Mouse (Mus musculus): ENCODE results near the gene Man1b1.

Gene Man1b1

DNA sequence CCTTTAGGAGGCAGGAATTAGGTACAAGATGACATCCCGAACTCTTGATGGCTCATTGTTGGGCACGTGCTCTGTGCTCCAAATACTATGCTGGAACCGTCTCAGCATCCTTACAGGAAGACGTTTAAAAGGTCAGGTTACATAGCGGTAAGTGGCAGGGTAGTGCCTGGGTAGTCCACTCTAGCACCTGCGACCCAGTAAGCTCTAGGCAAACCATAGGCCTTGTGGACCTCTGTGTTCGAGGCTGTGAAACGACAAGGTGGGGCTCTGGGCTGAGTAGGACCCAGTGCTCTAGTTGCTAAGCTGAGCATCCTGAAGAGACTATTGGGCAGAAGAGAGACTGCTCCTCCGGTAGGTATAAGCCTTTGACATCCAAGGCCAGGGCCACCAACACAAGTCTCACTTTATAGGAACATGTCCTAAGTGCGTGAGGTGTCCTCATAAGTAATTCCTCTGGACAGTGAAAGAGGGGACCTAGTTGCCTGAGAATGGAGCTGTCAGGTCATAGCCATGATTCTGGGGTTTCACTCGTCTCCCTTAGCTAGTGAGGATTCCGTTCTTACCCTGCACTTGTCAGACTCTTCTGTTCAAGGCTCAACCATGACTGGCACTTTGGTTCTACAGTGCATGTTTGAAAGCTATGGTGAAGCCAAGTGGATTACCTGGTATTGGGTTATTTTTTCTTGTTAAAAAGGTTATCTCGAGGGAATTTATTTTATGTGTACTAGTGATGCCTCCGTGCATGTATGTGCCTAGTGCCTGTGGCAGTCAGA, 26.4 kb upstream of the Man1b1 start:
- no peak for DNase-seq (ENCODE audit: low read depth, low spot score)

DNA sequence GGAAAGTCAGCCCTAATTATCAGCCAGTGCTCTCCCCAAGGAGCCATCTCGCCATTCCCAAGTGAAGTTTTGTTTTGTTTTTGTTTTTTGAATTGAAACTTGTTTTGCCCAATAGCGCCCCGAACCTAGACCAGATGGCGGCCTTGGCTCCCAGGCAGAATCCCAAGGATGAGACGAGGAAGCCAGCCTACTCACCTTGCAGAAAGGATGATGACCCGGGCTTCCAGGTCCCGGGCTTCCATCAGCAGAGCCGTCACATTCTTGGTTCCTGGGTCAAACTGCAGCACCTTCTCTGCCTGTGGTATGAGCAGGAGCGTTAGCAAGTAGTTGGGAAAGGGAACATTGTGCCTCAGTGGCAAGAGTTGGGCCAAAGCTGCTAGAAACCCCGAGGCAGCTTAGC, 22.0 kb upstream of the Man1b1 start:
- no peak for DNase-seq (ENCODE audit: low read depth, low spot score)

DNA sequence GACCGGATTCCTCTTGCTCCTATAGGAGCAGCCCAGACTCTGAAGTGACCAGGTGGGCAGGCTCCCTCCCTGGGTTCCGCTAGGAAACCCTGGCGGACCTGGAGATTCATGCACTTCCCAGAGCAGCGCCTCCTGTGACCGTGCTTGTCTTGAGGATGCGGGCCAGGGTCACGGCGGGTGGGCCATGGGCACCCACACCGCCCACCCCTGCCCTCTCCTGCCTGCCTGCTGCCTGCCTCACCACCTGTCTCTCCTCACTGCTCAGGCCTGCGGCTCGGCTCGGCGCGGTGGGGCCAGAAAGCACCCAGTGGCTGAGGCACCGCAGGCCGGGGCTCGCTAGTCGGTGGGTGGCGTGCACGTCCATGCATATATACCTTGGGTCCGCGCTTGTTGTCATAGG, 21.2 kb upstream of the Man1b1 start:
- DNase-seq (ENCODE audit: low read depth, low spot score): no peak

DNA sequence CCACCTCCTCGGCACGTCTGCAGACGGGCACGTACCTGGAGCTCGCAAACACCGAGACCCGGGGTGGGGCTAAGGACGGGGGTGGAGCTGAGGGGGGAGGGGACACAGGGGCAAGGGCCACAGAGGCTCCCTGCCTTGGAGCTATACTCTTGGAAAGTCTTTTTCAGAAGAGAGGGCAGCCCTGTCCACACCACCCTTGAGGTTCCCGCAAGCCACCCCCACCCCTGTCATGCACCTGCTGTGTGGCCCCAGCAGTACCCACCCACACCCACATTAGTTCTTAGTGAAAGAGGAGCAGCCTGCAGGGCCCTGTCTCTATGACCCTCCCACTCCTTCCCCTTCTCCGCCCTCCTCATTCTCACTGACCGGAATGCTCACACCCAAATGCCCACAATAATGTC, 20.6 kb upstream of the Man1b1 start:
- no peak for DNase-seq (ENCODE audit: low read depth, low spot score)

DNA sequence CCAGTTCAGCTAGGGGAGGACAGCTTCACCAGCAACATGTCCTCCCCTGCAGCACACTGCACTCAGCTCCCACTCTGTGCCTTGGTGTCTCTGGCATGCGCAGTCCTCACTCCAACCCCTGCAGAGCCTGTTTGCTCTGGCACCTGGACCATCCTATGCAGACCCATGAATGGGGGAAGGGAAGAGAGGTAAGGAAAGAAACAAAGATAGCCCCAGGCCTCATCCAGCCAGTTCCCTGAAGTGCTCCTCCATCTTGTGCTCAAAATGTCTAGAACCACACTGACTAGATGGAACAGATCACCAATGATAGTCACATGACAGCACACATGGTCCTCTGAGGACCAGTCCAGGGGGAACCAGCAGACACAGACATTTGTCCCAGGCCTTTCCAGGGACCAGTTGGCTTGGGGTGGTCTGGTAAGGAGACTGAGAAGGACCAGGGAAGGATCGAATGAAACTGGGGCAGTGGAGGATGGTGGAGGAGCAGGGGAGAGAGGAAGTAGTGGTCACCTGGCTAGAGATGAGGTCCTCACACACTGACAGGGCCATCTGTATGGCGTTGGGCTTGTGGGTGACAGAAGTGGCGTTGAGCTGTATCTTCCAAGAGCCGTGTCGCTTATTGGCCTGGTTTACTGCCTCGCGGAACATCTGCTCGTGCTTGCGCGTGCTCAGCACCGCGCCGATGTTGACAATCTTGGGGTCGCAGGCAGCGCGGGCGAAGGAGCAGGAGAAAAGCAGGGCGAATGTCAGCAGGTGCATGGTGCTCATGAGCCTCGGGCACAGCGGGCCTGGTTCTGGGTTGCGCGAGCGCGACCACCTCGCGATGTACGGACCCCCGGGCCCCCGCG, 13.8 kb upstream of the Man1b1 start:
- DNase-seq (ENCODE audit: low read depth, low spot score): no peak

DNA sequence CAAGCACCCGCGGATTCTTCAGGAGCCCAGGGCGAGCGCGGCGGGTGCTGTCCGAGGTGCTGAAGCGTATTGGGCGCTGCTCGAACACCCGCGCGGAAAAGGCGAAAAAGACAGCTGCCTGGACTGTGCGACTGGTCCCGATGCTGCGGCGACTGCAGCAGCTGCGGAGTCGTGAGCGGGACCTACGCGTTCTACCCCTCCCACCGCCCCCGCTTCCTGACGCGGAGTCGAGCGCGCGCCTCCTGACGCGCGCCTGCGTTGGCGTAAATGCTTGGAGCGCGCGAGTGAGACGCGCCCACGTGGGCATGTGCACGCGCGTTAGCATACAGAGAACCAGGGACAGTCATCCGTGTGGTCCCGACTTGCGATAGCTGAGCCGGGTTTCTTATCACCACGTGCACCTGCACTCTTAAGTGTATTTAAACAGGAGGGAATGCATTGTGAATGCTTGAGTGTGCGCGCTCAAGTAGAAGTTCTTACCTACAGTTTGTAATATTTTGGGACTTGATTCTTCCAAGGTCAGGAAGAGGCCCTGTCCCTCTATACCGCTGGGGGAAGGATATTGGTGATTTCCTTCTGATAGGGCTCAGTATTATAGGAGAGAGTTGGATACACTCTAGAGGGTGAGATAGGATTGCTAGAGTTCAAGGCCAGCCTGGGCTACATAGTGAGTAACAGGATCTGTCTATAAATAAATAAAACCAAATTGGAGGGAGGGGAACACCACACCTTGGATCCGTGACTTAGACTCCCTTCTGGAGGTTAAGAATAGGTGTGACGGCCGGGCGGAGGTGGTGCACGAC, 13.0 kb upstream of the Man1b1 start, which contains the start of gene Grin1:
TSS of gene Grin1 (minus strand) at position 217 of the 803 bp plus-strand sequence.
- peak; percentile 77 for DNase-seq (ENCODE audit: low read depth, low spot score)

DNA sequence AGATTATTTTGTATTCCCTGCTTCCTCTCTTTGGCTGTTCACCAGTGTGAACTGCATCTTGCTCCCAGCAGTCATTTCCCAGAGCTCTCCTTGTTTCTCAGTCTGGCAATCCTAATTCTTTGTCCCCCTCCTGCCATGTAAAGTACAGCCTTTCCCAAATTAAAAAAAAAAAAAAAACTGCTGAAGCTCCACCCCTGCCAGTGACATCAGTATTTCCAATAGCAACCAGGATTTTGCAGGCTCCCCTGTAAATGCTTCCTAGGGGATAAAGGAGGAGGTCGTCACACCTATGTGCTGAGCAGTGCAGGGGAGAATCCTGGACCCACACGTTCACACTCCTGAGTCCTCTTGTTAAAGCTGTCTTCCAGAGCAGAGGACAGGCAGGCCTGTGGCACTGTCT, 12.1 kb upstream of the Man1b1 start:
- no peak for DNase-seq (ENCODE audit: low read depth, low spot score)

DNA sequence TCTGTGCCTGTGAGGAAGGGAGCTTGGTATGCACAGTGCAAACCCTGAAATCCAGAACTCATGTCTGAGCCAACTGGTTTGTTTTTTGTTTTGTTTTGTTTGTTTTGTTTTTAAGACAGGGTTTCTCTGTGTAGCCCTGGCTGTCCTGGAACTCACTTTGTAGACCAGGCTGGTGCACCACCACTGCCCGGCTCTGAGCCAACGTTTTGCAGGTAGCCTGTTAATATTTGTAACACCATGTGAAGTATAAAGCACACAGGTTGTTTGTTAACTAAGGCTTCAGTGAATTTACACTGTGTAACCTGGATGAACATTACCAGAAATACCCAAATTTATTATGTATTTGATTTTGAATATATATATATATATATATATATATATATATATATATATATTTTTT, 6.1 kb upstream of the Man1b1 start:
- DNase-seq (ENCODE audit: low read depth, low spot score): no peak

DNA sequence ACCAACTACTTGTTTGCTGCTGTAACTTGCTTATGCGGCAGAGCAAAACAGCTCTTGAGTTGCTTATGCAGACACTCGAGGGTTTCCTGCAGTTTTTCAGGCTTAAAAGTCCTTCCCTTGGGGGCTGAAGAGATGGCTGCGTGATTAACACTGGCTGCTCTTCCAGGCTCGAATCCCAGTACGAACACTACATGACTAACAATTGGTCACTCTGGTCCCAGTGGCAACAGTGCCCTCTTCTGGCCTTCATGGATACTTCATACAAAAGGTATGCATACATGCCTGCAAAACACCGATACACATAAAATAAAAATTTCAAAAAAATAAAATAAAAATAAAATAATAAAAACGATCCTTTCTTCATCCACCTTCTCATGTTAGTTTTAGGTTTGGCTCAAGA, 3.7 kb upstream of the Man1b1 start:
- no peak for DNase-seq (ENCODE audit: low read depth, low spot score)

DNA sequence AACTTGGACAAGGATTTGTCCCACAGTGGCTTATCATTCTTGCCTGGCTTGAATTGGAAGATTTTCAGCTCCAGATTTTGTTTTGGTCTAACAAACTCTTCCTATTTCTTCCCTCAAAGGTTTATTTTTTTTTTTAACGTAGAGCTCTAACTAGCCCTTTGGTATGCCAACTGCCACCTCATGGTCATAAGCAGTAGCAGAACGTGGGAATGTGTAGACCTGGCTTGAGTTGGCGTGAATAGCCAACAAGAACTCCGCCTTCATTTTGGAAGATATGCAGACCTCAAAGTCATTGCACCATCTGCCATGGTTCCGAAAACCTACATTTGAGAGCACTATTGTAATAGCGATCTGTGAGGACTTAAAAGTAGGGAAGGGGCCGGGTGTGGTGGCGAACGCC, 668 bp upstream of the Man1b1 start:
- no peak for DNase-seq (ENCODE audit: low read depth, low spot score)

DNA sequence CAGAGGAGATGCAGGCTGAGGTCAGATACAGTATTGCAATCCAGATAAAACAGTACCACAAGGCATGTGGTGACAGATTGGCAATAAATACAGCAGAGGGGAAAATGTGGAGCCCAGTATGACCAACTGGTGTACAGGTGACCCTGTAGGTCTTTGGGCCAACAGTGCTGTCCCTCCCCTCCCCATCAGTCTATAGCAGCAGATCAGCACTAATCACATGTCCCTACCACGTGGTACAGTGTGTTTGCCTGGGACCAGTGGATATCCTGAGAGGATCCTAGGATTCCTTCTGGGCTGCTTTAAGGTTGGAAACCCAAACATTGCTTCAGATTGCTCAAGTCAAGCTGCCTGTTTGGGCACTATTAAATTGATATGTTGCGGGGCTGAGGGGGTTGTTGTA, 1.4 kb downstream of the Man1b1 start:
- DNase-seq (ENCODE audit: low read depth, low spot score): no peak

DNA sequence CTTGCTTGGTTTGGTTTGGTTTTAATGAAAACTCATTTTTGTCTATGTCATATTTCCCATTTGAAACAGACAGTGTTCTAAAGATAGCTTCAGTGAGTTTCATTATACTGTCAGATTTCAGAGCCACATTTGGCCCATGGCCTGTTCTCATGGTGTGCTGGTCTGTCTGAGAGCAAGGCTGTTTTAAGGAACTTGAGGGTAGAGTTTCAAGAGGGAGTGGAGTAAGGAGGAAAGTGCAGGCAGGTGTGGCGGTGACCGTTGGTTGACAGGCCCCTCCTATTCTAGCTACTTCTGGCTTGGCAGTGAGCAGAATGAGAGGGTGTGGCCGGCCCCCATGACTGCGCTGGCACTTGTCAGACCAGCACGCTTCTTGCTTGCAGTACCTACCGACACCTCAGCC, 6.2 kb downstream of the Man1b1 start:
- no peak for DNase-seq (ENCODE audit: low read depth, low spot score)

DNA sequence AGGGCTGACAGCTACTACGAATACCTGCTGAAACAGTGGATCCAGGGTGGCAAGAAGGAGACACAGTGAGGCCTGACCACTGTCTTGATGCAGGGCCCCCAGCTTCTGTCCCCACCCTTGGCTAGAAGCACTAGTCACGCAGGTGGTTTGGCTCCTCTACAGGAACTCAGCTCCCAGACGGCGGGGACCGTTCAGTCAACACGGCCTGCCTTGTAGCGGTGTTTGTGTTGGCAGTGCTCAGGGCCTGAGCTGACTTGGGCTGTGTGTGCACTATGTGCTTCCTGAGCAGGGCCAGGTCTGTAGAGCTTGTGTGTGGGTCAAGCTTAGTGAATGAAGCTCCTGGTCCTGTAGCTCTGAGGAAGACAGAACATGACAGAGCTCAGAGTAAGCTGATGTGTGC, 16.0 kb downstream of the Man1b1 start:
- no peak for DNase-seq (ENCODE audit: low read depth, low spot score)

DNA sequence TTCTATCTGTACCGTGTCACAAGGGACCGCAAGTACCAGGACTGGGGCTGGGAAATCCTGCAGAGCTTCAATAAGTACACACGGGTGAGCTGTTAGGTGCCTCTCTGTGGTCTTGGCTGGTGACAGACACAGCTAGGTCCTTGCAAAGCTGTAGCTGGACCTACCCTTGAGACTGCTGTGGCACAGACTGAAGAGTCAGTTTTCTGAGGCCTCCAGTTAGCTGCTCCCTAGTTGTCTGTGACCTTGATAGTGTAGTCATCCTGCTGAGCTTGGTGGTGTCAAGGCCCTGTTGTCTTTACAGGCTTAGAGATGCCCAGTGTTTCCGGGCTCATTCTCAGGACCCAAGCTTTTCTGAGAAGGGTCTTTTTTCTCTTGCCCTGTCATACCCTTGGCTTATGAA, 17.4 kb downstream of the Man1b1 start:
- no peak for DNase-seq (ENCODE audit: low read depth, low spot score)

DNA sequence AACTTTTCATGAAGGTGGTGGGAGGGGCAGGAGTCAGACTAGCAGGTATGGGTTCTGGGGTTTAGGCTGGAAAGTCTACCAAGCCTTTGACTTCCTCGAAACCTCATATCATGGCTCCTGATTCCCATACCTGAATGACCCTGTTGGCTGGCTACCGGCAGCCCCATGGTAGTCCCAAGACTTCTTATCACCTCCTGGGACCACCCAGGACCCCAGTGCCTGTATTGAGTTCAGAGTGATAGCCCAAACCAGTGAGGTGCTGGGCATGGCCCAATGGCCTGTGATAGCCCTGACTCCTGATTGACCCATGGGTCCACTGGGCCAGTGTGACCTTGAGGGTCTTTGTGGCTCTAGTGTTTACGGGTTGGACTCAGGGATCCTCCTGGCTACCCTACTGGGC, 18.6 kb downstream of the Man1b1 start:
- no peak for DNase-seq (ENCODE audit: low read depth, low spot score)

DNA sequence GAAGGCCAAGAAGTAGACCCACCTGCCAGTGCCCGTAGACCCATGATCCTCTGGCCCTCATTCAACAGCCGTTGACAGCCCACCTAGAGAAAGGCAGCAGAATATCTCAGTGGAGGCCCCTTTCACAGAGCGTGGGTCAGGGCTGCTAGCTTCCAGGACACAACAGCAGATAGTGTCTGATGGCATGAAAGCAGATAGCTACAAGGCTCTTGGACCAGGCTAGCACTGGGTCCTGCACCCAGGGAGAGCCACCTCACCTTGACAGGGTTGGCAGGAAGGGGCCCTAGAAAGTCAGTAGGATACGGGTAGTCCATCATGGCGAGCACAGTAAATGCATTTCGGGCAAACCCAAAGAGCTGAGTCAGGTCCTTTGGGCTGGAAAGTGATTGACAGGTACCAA, 22.1 kb downstream of the Man1b1 start:
- DNase-seq (ENCODE audit: low read depth, low spot score): no peak

DNA sequence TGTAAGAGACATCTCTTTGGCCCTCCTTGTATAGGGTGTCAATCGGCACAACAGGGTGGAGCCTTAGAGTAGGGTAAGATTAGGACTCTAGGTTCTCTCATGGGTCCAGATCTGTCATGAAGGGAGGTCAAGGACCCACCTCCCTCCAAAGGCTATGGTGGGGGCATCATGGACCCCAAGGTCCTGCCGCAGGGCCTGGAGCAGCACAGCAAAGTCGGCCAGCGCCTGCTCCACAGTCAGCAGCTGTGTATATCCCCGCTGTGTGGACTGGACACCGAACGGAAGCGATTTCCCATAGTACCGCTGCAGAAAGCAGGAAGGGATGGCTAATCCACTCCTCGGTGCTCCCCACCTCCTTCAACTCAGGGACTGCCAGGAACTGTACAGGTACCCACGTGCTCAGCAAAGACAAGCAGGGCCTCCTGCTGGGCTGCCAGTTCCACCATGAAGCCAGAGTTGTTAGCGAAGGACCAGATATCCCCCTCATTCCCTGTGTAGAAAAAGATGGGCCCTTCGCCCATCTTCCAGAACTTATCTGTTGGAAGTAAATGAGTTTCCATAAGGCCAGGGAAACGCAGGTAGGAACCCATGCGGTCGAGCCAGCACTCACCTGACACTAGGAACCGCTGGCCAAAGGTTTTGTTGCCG, 23.4 kb downstream of the Man1b1 start:
- no peak for DNase-seq (ENCODE audit: low read depth, low spot score)

DNA sequence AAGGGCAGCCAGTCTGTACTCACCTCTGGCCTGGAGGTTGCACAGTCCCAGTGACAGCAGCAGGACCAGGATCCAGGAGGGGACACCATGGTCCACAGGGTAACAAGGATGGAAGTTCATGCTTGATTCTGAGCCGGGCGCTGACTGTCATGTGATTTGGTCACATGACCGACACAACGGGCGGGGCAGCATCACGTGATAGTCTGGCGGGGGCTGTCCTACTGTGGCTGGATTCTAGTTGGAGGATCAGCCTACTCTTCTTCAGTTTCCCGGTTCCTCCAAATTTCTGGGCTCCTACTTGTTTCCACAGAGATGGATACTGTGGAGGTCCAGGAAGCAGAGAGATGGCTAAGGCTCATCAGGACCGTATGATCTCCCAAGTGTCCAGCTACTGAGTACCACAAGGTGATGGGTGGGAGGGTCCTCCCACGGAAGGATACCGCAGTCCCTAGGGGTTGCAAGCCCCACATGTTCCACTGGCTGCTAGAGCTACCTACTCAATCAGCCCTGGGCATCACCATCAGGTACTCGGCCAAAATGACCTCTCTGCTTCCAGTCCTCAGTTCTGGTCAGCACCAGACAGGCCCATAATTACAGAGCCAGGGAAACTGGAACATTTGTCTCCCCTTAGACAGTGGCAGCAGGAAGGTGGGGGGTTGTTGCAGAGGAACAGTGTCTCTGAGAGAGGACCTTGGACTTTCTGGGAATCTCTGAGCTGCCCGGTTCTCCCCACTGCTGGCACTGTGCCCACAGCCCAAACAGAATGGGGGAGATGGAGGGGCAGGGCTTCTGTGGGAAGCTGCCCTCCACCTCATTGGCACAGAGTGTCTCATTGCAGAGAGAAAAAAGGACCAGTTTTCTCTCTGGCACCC, 24.3 kb downstream of the Man1b1 start, which contains the start of gene Dpp7:
TSS of gene Dpp7 (minus strand) at position 152 of the 872 bp plus-strand sequence.
- peak; percentile 74 for DNase-seq (ENCODE audit: low read depth, low spot score)

DNA sequence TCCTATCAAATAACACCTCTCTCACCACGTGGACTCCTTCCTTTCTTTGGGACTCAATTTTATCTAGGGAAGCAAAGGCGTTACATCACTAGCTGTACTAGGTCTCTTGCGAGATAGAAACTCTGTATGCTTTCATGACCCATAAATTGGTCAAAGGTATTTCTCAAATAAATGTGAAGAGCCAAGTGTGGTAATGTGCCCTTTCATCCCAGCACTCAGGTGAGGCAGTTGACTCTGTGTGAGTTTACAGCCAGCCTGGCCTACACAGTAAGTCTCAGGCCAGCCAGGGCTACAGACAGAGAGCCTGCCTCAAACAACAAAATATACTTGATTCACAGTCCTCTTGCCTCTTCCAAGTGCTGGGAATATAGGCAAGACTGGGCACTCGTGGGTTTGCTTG, 27.7 kb downstream of the Man1b1 start:
- DNase-seq (ENCODE audit: low read depth, low spot score): no peak

DNA sequence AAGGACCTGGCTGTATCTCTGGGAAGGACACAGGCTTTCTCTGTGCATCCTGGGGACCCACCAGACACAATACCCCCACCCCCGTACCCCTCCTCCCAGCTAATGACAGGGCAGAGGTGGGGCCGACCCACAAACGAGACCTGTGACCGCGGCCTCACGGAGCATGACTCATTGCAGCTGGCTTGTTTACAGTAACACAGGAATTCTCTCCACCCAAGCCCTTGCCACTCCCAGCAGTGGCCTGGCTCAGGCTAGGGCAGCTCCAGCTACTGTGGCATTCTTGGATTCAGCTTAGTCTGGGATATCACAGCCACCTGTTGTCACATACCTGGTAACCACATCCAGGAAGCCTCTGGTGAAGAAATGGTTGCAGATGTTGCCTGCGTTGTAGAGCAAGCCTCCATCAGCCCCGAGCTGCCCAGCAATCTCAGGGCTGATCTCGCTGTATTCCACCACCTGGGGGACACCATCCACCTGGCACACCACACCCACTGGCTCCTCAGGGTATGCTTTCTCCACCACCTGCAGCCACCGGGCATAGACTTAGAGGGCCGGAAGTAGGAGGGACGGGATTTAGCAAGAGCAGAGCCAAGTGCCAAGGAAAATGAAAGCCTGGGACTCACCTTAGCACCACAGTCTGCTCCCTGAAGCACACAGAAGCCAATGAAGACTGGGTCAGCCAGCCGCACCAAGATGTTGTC, 31.5 kb downstream of the Man1b1 start:
- no peak for DNase-seq (ENCODE audit: low read depth, low spot score)

Data from brain, embryonic 18.5 days (tissue).